Mouse (Mus musculus) midbrain, embryonic 16.5 days (tissue): ENCODE measurements at regions not wholly inside any gene's neighbourhood (a gene's known extent, or its start where the extent isn't known, plus 50 kb on each side); places are given as distances from the start of the nearest gene placed in this dataset.
"Not testable (repeated sequence)": the region's sequence is repeated elsewhere in the genome, so short reads cannot be mapped to it uniquely, and the experiment has no call there.

ENCODE experiments used
- ATAC-seq: fragments of 200-750 bp; cut with Nextera tagmentation; 2 replicates; pipeline ENCODE4 v1.8.0; 2017; ENCODE audit warnings: moderate TSS enrichment
- H3K27ac ChIP-seq: fragments of 300-500 bp; sonication (generic); 2 replicates; pipeline ENCODE4 v1.5.1; 2014; ENCODE audit warnings: mild to moderate bottlenecking, low read length, mixed read lengths
- H3K27me3 ChIP-seq: fragments of 300-500 bp; sonication (generic); 2 replicates; pipeline ENCODE4 v1.6.1; 2014; ENCODE audit warnings: low read depth, low read length, mixed read lengths; ENCODE audit not compliant: control insufficient read depth, insufficient read depth
- H3K36me3 ChIP-seq: fragments of 300-500 bp; sonication (generic); 2 replicates; pipeline ENCODE4 v1.6.1; 2014; ENCODE audit warnings: mild to moderate bottlenecking, low read length, moderate library complexity, mixed read lengths; ENCODE audit not compliant: control insufficient read depth, insufficient read depth
- H3K4me1 ChIP-seq: fragments of 300-500 bp; sonication (generic); 2 replicates; pipeline ENCODE4 v1.6.1; 2014; ENCODE audit warnings: mild to moderate bottlenecking, low read length, mixed read lengths; ENCODE audit not compliant: control insufficient read depth, insufficient read depth
- H3K4me2 ChIP-seq: fragments of 300-500 bp; sonication (generic); 2 replicates; pipeline ENCODE4 v1.6.1; 2014; ENCODE audit warnings: mild to moderate bottlenecking, low read length, mixed read lengths
- H3K4me3 ChIP-seq: fragments of 300-500 bp; sonication (generic); 2 replicates; pipeline ENCODE4 v1.5.1; 2014; ENCODE audit warnings: low read depth, mild to moderate bottlenecking, low read length, moderate library complexity, mixed read lengths
- H3K9ac ChIP-seq: fragments of 300-500 bp; sonication (generic); 2 replicates; pipeline ENCODE4 v1.6.1; 2014; ENCODE audit warnings: low read depth, low read length, mixed read lengths
- H3K9me3 ChIP-seq: fragments of 300-500 bp; sonication (generic); replicated peaks from 2 replicates; pipeline ENCODE4 v1.6.1; 2014; ENCODE audit warnings: mild to moderate bottlenecking, low read length, mixed read lengths; ENCODE audit not compliant: control insufficient read depth, poor library complexity, severe bottlenecking
- WGBS: fragments of 180-500 bp; shearing (Covaris S2); extraction: QIAGEN DNeasy Blood & Tissue Kit; methylation state at CpG from one replicate; pipeline ENCODE4 v1.1.7; 2014; 5-methylcytosine and 5-hydroxymethylcytosine counted together

- not testable (repeated sequence) for H3K9ac ChIP-seq, H3K9me3 ChIP-seq, H3K4me2 ChIP-seq, H3K4me3 ChIP-seq, H3K36me3 ChIP-seq, H3K27me3 ChIP-seq, H3K4me1 ChIP-seq, ATAC-seq, H3K27ac ChIP-seq
- WGBS: 56% methylated on average over 1 of the region's 1 CpGs
Observed at GRCm38 (mm10) chr16:8914183-8914582, 84.3 kb downstream of the 1810013L24Rik start.

GRCm38 (mm10) chr16:8916091-8916490 is 86.2 kb downstream of the 1810013L24Rik start:
- no peak for ATAC-seq
- H3K4me2 ChIP-seq: no peak overlapping the region
- H3K9ac ChIP-seq: peak overlapping the region; percentile 10; the same call in 1 of the 2 replicates
- H3K4me1 ChIP-seq: 0 out of 2 replicates have a peak, but pooled peaks cover 3% of the 10 kb centered on the region
- H3K9me3 ChIP-seq: no peaks in the 10 kb centered on the region
- no peak overlapping the region for H3K4me3 ChIP-seq
- 44% methylated on average over 7 of the region's 7 CpGs for WGBS
- H3K27me3 ChIP-seq: no peaks in the 10 kb centered on the region
- no peaks in the 10 kb centered on the region for H3K36me3 ChIP-seq
- H3K27ac ChIP-seq: peak overlapping the region; percentile 47

- H3K4me2 ChIP-seq: no peak overlapping the region
- H3K27me3 ChIP-seq: no peaks in the 10 kb centered on the region
- no peaks in the 10 kb centered on the region for H3K9me3 ChIP-seq
- H3K9ac ChIP-seq: no peak overlapping the region
- H3K36me3 ChIP-seq: no peaks in the 10 kb centered on the region
- H3K4me3 ChIP-seq: no peak overlapping the region
- WGBS: 75% methylated on average over 9 of the region's 9 CpGs
- H3K4me1 ChIP-seq: 0 out of 2 replicates have a peak, but pooled peaks cover 3% of the 10 kb centered on the region
- no peak overlapping the region for H3K27ac ChIP-seq
- no peak for ATAC-seq
Observed at GRCm38 (mm10) chr16:8918741-8919535, 89.0 kb downstream of the 1810013L24Rik start.

GRCm38 (mm10) chr16:8924732-8925131 is 94.8 kb downstream of the 1810013L24Rik start:
- Histone ChIP-seq H3K9me3 (no peaks in the 10 kb centered on the region), H3K4me3 (no peak overlapping the region), H3K36me3 (no peaks in the 10 kb centered on the region), H3K9ac (no peak overlapping the region), H3K27me3 (no peaks in the 10 kb centered on the region), H3K4me2 (no peak overlapping the region), H3K27ac (no peak overlapping the region), H3K4me1 (0 out of 2 replicates have a peak, but pooled peaks cover 3% of the 10 kb centered on the region)
- 95% methylated on average over 4 of the region's 4 CpGs for WGBS
- ATAC-seq: no peak

- no peak overlapping the region for H3K4me3 ChIP-seq
- 0 out of 2 replicates have a peak, but pooled peaks cover 3% of the 10 kb centered on the region for H3K4me1 ChIP-seq
- no peaks in the 10 kb centered on the region for H3K9me3 ChIP-seq
- no peak overlapping the region for H3K27ac ChIP-seq
- no peak overlapping the region for H3K9ac ChIP-seq
- no peak overlapping the region for H3K4me2 ChIP-seq
- no peak for ATAC-seq
- no peaks in the 10 kb centered on the region for H3K27me3 ChIP-seq
- H3K36me3 ChIP-seq: no peaks in the 10 kb centered on the region
Observed at GRCm38 (mm10) chr16:8931961-8932360, 102.1 kb downstream of the 1810013L24Rik start.

- Histone ChIP-seq H3K27me3 (no peaks in the 10 kb centered on the region), H3K9ac (no peak overlapping the region), H3K27ac (no peak overlapping the region), H3K36me3 (no peaks in the 10 kb centered on the region), H3K4me1 (0 out of 2 replicates have a peak, but pooled peaks cover 2% of the 10 kb centered on the region), H3K4me2 (no peak overlapping the region), H3K9me3 (no peaks in the 10 kb centered on the region), H3K4me3 (no peak overlapping the region)
- 97% methylated on average over 3 of the region's 3 CpGs for WGBS
- no peak for ATAC-seq
Observed at GRCm38 (mm10) chr16:8933121-8933520, 103.2 kb downstream of the 1810013L24Rik start.

- no peaks in the 10 kb centered on the region for H3K4me1 ChIP-seq
- no peak overlapping the region for H3K4me3 ChIP-seq
- no peak overlapping the region for H3K27ac ChIP-seq
- no peak overlapping the region for H3K9ac ChIP-seq
- no peak for ATAC-seq
- H3K36me3 ChIP-seq: no peaks in the 10 kb centered on the region
- no peak overlapping the region for H3K4me2 ChIP-seq
- H3K27me3 ChIP-seq: no peaks in the 10 kb centered on the region
- no peaks in the 10 kb centered on the region for H3K9me3 ChIP-seq
Observed at GRCm38 (mm10) chr16:8936446-8936845, 106.5 kb downstream of the 1810013L24Rik start.

- no peaks in the 10 kb centered on the region for H3K9me3 ChIP-seq
Observed at GRCm38 (mm10) chr16:8938516-8938915, 108.6 kb downstream of the 1810013L24Rik start.

GRCm38 (mm10) chr16:8939136-8939535 is 109.2 kb downstream of the 1810013L24Rik start:
- Histone ChIP-seq H3K4me2 (no peak overlapping the region), H3K36me3 (no peaks in the 10 kb centered on the region), H3K27ac (no peak overlapping the region), H3K9me3 (no peaks in the 10 kb centered on the region), H3K9ac (no peak overlapping the region), H3K27me3 (no peaks in the 10 kb centered on the region), H3K4me1 (no peaks in the 10 kb centered on the region), H3K4me3 (no peak overlapping the region)
- 32% methylated on average over 7 of the region's 7 CpGs for WGBS
- ATAC-seq: no peak

More at GRCm38 (mm10) chr16:8938516-8938915, 108.6 kb downstream of the 1810013L24Rik start:
- H3K4me3 ChIP-seq: no peak overlapping the region
- no peaks in the 10 kb centered on the region for H3K36me3 ChIP-seq
- no peaks in the 10 kb centered on the region for H3K27me3 ChIP-seq
- no peak for ATAC-seq
- 52% methylated on average over 5 of the region's 5 CpGs for WGBS
- no peaks in the 10 kb centered on the region for H3K4me1 ChIP-seq
- H3K27ac ChIP-seq: no peak overlapping the region
- H3K4me2 ChIP-seq: no peak overlapping the region
- H3K9ac ChIP-seq: no peak overlapping the region
